Mouse (Mus musculus): Measurements from ENCODE around the gene Olfr1247.
"Not testable (repeated sequence)": the region's sequence is repeated elsewhere in the genome, so short reads cannot be mapped to it uniquely, and the experiment has no call there.

Gene Olfr1247

DNA sequence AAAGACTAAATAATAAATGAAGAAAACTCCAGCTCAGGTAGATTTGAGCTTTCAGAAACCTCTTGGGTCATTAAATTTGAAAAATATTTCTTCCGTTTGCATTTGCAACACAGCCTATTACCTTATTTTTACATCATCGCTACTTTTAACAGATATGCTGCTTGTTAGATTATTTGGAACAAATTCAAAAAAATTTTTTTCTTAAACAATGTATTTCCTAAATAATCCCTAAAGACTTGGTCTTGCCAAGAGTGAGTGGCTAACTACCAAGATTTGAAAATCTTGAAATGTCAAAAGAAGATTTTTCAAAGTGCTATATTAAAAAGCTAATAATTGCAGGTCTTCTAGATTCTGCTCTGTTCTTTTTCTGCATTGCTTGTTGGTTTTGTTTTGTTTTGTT lies at the start of gene Olfr1247:
Gene Olfr1247 (minus strand): TSS at position 101 of the 400 bp plus-strand sequence.
- no peak for DNase-seq (ENCODE audit: low spot score in 2 of 2)

GRCm38 (mm10) chr2:89661367-89661766 lies 47.4 kb upstream of the Olfr1247 start, which contains the start of gene Olfr1250:
Olfr1250 (minus strand) TSS chr2:89661467.
- DNase-seq (ENCODE audit: low spot score in 2 of 2) = no peak

- DNase-seq (ENCODE audit: low spot score in 2 of 2) = no peak
These were observed 21.0 kb upstream of the Olfr1247 start, which contains the start of gene Olfr1249 for GRCm38 (mm10) chr2:89634883-89635282. Olfr1249 (minus strand) TSS chr2:89634983.

GRCm38 (mm10) chr2:89618145-89618544 lies 4.2 kb upstream of the Olfr1247 start, which contains the start of gene Olfr1248:
Olfr1248 (minus strand) TSS chr2:89618245.
- not testable (repeated sequence) for DNase-seq (ENCODE audit: low spot score in 2 of 2)

- no peak for DNase-seq (ENCODE audit: low spot score in 2 of 2)
These were observed 20.9 kb downstream of the Olfr1247 start, which contains the start of gene Olfr1246 for GRCm38 (mm10) chr2:89593057-89593456. Olfr1246 (minus strand) TSS chr2:89593157.

- no peak for DNase-seq (ENCODE audit: low spot score in 2 of 2)
These were observed 35.6 kb downstream of the Olfr1247 start, which contains the start of gene Olfr1245 for GRCm38 (mm10) chr2:89578347-89578746. Olfr1245 (minus strand) TSS chr2:89578447.

- not testable (repeated sequence) for DNase-seq (ENCODE audit: low spot score in 2 of 2)
These were observed 51.2 kb downstream of the Olfr1247 start for GRCm38 (mm10) chr2:89562706-89563105.
